Mouse (Mus musculus) G1E (cell line): Measurements from ENCODE around the gene Atrip.

ENCODE experiments used
- CTCF ChIP-seq: IDR thresholded peaks from 2 replicates; pipeline ENCODE4 v1.5.1; 2012; ENCODE audit warnings: low read depth, low read length, inconsistent platforms, mixed read lengths
- GATA1 ChIP-seq: IDR thresholded peaks from 2 replicates; pipeline ENCODE4 v1.6.1; 2012; ENCODE audit warnings: borderline replicate concordance, low read length, inconsistent platforms, mixed read lengths
- POLR2AphosphoS5 ChIP-seq: IDR thresholded peaks from 2 replicates; pipeline ENCODE4 v1.6.1; 2012; ENCODE audit warnings: low read depth, low read length, inconsistent platforms; ENCODE audit not compliant: insufficient replicate concordance

GRCm38 (mm10) chr9:109039681-109040080, 34.2 kb downstream of the Atrip start:
- no peak for TF ChIP-seq CTCF
- no peak for TF ChIP-seq POLR2AphosphoS5
- TF ChIP-seq GATA1 = no peak
